Mouse (Mus musculus): ENCODE results near the gene Snapc2. TPM values are rescaled to one million over a fixed set of nuclear protein-coding genes. Genes with fewer than 3 reads are reported as not detected.

Snapc2 gene
- polyA plus RNA-seq, 1 experiment from 2014 or later, result 63.0 TPM

DNA sequence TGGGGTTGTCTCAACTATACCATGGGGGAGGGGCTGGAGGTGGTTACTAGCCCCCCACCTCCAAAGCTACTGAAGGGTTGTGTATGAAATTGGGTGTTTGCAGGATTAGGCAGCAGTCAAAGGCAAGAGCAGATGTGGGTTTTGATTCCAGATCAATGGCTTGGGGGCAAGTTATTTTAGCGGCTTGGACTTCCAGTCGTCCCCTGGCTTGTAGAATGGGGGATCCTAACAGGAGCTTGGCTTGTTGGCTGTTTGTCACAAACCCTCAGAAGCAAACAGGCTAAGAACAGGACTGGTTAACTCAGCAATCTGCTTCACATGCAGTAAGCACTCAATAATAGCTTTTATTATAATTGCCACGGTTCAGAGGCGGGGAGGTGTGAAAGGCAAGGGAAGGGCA is 4.5 kb downstream of the Snapc2 start:
- peak overlapping the region; percentile 74 for H3K4me3 ChIP-seq
- H3K4me1 ChIP-seq, result peaks cover 42% of the 10 kb centered on the region
- no peaks in the 10 kb centered on the region for H3K9me3 ChIP-seq
- H3K27me3 ChIP-seq, result no peaks in the 10 kb centered on the region
- H3K36me3 ChIP-seq, result peaks cover 48% of the 10 kb centered on the region
- peak overlapping the region; percentile 71 for H3K4me2 ChIP-seq (replicated peaks)
- 67% methylated on average over 4 of the region's 4 CpGs for WGBS
- ATAC-seq (ENCODE audit: low FRiP score, low read depth), result no peak
- peak overlapping the region; percentile 90 for H3K9ac ChIP-seq (replicated peaks)
- H3K27ac ChIP-seq (replicated peaks), result peak overlapping the region; percentile 94; the same call in 1 of the 2 replicates

DNA sequence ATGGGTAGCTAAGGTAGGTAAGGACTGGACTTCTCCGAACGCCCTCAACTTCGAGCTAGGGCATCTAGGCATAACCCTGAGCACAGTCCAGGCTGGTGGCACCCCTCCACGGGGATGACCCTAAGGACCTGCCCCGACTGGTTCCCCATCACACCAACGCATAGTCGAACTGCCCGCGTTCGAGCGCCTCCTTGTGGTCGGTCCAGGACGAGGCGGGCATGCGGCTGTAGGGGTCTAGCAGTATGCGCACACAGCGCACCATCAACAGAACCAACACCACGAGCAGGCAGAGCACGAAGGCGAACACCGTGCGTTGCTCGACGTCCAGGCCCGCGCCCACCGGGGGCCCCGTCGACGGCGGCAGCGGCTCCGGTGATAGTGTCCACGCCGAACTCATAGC is 5.4 kb downstream of the Snapc2 start:
- Histone ChIP-seq H3K9ac (replicated peaks) (peak overlapping the region; percentile 90), H3K9me3 (no peaks in the 10 kb centered on the region), H3K27me3 (no peaks in the 10 kb centered on the region), H3K4me1 (peaks cover 38% of the 10 kb centered on the region), H3K36me3 (peaks cover 57% of the 10 kb centered on the region), H3K4me2 (replicated peaks) (peak overlapping the region; percentile 71), H3K27ac (replicated peaks) (peak overlapping the region; percentile 94), H3K4me3 (peak overlapping the region; percentile 74)
- ATAC-seq (ENCODE audit: low FRiP score, low read depth), result peak; percentile 68
- WGBS, result 3% methylated on average over 31 of the region's 35 CpGs

DNA sequence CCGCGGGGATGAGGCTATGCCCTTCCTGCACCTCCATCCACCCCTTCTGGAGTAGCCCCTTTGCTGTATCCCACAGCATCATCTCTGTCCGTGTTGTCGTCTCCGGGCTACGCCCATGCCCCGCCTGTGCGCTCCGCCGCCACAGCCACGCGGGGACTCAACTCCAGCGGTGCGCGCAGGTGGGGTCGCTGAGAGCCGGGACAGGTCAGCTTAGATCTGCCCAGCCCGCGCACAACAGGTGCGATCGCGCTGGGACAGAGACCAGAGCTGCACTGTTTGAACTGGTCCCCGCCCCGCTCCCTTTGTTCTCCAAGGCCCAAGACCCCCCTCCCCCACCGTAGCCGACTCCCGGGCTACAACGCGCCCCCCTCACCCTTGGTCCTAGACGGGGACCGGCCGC is 5.8 kb downstream of the Snapc2 start:
- H3K36me3 ChIP-seq, result peaks cover 62% of the 10 kb centered on the region
- WGBS, result under 1% methylated on average over 32 of the region's 32 CpGs
- ATAC-seq (ENCODE audit: low FRiP score, low read depth), result peak; percentile 81

DNA sequence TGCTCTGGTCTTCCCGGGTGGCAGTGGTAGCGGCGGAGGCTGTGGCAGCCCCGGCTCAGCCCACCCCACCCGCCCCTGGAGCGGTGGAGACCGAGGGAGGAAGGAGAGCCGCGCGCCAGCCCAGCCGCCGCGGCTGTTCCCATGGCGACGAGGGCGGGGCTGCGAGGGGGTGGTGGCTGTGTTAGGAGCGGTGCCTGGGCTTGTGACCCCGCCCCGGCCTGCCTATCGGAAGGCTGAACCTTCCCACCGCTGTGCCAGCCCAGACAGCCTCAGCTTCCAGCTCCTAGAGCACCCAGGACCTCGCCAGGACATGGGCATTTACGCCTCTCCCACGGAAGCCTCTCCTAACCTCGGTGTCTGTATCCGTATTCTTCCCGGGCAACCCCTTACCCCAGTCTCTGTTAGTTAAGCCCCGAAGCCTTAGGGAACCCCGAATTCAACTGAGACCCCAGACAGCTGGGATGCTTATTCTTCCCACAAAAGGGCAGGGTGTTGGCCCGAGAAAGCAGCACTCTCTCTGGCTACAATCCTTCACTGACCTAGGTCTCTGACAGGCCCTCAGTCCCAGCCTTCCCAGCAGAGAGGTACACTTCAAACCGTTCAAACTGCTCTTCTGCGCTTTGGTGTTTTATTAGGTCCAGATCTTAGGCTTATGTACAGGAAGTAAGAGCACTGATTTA is 6.4 kb downstream of the Snapc2 start, which contains the start of gene Ctxn1:
Gene Ctxn1 (minus strand): TSS at position 150 of the 680 bp plus-strand sequence.
- H3K27ac ChIP-seq (replicated peaks), result peak within 1 kb of the TSS; percentile 94

More for the DNA sequence above, 5.8 kb downstream of the Snapc2 start:
- peak overlapping the region; percentile 74 for H3K4me3 ChIP-seq
- H3K9ac ChIP-seq (replicated peaks), result peak overlapping the region; percentile 90
- H3K4me1 ChIP-seq, result peaks cover 36% of the 10 kb centered on the region
- no peaks in the 10 kb centered on the region for H3K27me3 ChIP-seq
- peak overlapping the region; percentile 94 for H3K27ac ChIP-seq (replicated peaks)
- H3K4me2 ChIP-seq (replicated peaks), result peak overlapping the region; percentile 71
- no peaks in the 10 kb centered on the region for H3K9me3 ChIP-seq

DNA sequence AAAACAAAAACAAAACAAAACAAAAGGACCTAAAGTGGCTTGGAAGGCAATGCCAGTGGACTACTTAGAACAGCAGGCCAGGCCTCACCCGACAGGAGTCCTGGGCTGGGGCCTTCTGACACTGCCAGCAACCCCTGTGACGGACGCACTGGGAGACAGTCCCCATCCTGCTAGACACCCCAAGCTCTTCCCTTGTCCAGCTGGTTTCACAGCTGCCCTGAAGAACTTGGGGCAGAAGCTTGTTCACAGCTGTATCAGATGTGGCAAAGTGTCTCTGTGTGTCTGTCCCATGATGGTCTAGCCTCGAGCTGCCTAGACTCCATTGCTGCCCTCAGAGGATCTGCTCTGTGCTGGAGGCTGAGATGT is 6.9 kb downstream of the Snapc2 start:
- peaks cover 72% of the 10 kb centered on the region for H3K36me3 ChIP-seq
- no peak overlapping the region for H3K4me3 ChIP-seq
- 0 out of 2 replicates have a peak overlapping the region, but pooled peaks have one; percentile 71 for H3K4me2 ChIP-seq (replicated peaks)
- no peaks in the 10 kb centered on the region for H3K9me3 ChIP-seq
- no peaks in the 10 kb centered on the region for H3K27me3 ChIP-seq
- peak overlapping the region; percentile 94 for H3K27ac ChIP-seq (replicated peaks)
- ATAC-seq (ENCODE audit: low FRiP score, low read depth), result no peak
- 82% methylated on average over 4 of the region's 4 CpGs for WGBS
- peak overlapping the region; percentile 90 for H3K9ac ChIP-seq (replicated peaks)
- peaks cover 27% of the 10 kb centered on the region for H3K4me1 ChIP-seq

More for the DNA sequence above, 6.4 kb downstream of the Snapc2 start, which contains the start of gene Ctxn1:
- Histone ChIP-seq H3K4me1 (peaks cover 30% of the 10 kb centered on the region), H3K4me3 (peak within 1 kb of the TSS; percentile 74), H3K9ac (replicated peaks) (peak within 1 kb of the TSS; percentile 90), H3K27me3 (no peaks in the 10 kb centered on the region), H3K36me3 (peaks cover 68% of the 10 kb centered on the region), H3K9me3 (no peaks in the 10 kb centered on the region), H3K4me2 (replicated peaks) (peak within 1 kb of the TSS; percentile 71)
- WGBS, result 6% methylated on average over 26 of the region's 33 CpGs
- ATAC-seq (ENCODE audit: low FRiP score, low read depth), result peak; percentile 92

DNA sequence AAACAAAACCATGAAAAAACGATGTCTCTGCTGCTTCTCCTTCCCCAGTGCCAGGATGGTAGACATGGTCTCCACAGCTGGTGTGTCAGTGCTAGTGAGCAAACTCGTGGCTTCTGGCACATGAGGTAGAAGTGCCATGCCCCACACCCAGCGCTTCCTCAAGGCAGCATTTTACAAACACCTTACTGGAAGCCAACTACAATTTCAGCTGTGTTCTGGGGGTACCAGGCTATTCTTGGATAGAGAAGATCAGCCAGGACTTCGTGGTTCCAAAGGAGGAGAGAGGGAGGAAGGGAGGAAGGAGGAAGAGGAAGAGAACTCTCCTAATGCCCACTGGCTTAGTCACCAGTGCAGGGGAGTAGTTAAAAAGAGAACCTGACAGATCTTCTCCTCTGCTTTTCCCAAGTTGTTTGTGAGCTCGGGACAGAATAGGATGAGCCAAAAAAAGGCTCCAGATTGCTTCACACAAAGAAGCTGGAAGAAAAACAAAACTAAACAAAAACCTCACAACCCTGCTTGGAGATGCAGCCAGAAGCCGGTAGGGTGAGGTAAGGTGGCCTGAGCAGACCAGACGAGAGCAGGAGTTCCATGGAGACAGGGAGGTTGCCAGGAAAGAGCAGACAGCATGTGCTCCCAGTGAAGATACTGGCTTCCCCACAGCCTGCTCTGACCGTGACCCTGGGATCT is 10.4 kb downstream of the Snapc2 start:
- no peak for ATAC-seq (ENCODE audit: low FRiP score, low read depth)
- no peak overlapping the region for H3K9ac ChIP-seq (replicated peaks)
- no peak overlapping the region for H3K27ac ChIP-seq (replicated peaks)
- no peak overlapping the region for H3K4me3 ChIP-seq
- 91% methylated on average over 8 of the region's 8 CpGs for WGBS
- H3K4me2 ChIP-seq (replicated peaks), result no peak overlapping the region
- H3K9me3 ChIP-seq, result no peaks in the 10 kb centered on the region
- H3K36me3 ChIP-seq, result peaks cover 86% of the 10 kb centered on the region
- H3K4me1 ChIP-seq, result peaks cover 10% of the 10 kb centered on the region
- no peaks in the 10 kb centered on the region for H3K27me3 ChIP-seq

- H3K4me1 ChIP-seq, result no peaks in the 10 kb centered on the region
- H3K36me3 ChIP-seq, result peaks cover 98% of the 10 kb centered on the region
- 93% methylated on average over 15 of the region's 15 CpGs for WGBS
- no peak overlapping the region for H3K27ac ChIP-seq (replicated peaks)
- no peak for ATAC-seq (ENCODE audit: low FRiP score, low read depth)
- H3K27me3 ChIP-seq, result no peaks in the 10 kb centered on the region
- no peaks in the 10 kb centered on the region for H3K9me3 ChIP-seq
- H3K4me2 ChIP-seq (replicated peaks), result no peak overlapping the region
- no peak overlapping the region for H3K9ac ChIP-seq (replicated peaks)
- no peak overlapping the region for H3K4me3 ChIP-seq
Measured at GRCm38 (mm10) chr8:4265160-4265914, 12.5 kb downstream of the Snapc2 start.

GRCm38 (mm10) chr8:4267627-4268026 is 14.7 kb downstream of the Snapc2 start:
- WGBS, result 77% methylated on average over 15 of the region's 15 CpGs
- no peak overlapping the region for H3K4me2 ChIP-seq (replicated peaks)
- no peaks in the 10 kb centered on the region for H3K4me1 ChIP-seq
- 0 out of 2 replicates have a peak, but pooled peaks have one; percentile 47 for ATAC-seq (ENCODE audit: low FRiP score, low read depth)
- no peaks in the 10 kb centered on the region for H3K9me3 ChIP-seq
- H3K27me3 ChIP-seq, result no peaks in the 10 kb centered on the region
- H3K27ac ChIP-seq (replicated peaks), result no peak overlapping the region
- H3K4me3 ChIP-seq, result no peak overlapping the region
- H3K9ac ChIP-seq (replicated peaks), result no peak overlapping the region
- peaks cover 94% of the 10 kb centered on the region for H3K36me3 ChIP-seq

DNA sequence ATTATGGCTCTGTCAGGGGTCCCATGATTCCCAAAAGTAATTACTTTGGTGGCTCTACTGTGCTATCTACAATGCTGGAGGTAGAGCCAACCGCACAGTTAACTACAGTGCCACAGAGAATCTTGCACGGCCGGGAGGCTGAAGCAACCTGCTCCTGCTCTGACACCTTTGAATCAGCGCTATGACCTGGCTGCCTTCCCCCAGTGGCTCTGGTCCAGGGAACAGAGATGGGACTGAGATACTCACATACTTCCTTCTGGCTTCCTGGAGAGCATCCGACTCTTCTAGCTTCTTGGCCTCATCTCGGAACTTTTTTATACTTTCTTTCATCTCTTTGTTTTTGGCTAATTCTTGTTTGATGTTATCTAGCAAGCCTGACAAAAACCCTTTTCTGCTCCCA is 16.7 kb downstream of the Snapc2 start:
- H3K9ac ChIP-seq (replicated peaks), result no peak overlapping the region
- no peaks in the 10 kb centered on the region for H3K27me3 ChIP-seq
- no peak for ATAC-seq (ENCODE audit: low FRiP score, low read depth)
- no peak overlapping the region for H3K27ac ChIP-seq (replicated peaks)
- H3K4me1 ChIP-seq, result peaks cover 3% of the 10 kb centered on the region; the same call in 1 of the 2 replicates
- H3K4me2 ChIP-seq (replicated peaks), result no peak overlapping the region
- WGBS, result 94% methylated on average over 6 of the region's 6 CpGs
- peaks cover 84% of the 10 kb centered on the region for H3K36me3 ChIP-seq
- no peaks in the 10 kb centered on the region for H3K9me3 ChIP-seq
- H3K4me3 ChIP-seq, result no peak overlapping the region

- Histone ChIP-seq H3K9me3 (no peaks in the 10 kb centered on the region), H3K4me3 (peak within 1 kb of the TSS; percentile 77), H3K27ac (replicated peaks) (peak within 1 kb of the TSS; percentile 78), H3K27me3 (no peaks in the 10 kb centered on the region), H3K4me1 (peaks cover 10% of the 10 kb centered on the region), H3K4me2 (replicated peaks) (peak within 1 kb of the TSS; percentile 66), H3K36me3 (peaks cover 26% of the 10 kb centered on the region; the same call in 1 of the 2 replicates), H3K9ac (replicated peaks) (peak within 1 kb of the TSS; percentile 76)
- WGBS, result under 1% methylated on average over 39 of the region's 39 CpGs
- peak; percentile 98 for ATAC-seq (ENCODE audit: low FRiP score, low read depth)
Measured at GRCm38 (mm10) chr8:4275275-4276110, 22.6 kb downstream of the Snapc2 start, which contains the start of gene Timm44. Gene Timm44, minus strand, starts transcription at chr8:4275913.

DNA sequence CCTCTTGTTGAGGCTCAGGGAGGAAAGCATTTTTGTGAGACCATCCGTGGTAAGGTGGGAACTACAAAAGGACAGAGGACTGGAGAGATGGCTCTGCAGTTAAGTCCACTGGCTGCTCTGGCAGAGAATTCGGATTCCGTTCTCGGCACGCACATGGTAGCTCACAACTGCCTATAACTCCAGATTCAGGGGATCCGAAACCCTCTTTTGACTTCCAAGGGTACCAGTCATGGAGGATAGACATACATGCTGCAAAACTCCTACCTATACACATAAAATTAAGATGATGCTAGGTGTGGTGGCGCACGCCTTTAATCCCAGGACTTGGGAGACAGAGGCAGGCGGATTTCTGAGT is 23.2 kb downstream of the Snapc2 start:
- WGBS, result 34% methylated on average over 9 of the region's 9 CpGs
- ATAC-seq (ENCODE audit: low FRiP score, low read depth), result no peak
- no peaks in the 10 kb centered on the region for H3K27me3 ChIP-seq

More for the DNA sequence above, 23.2 kb downstream of the Snapc2 start:
- Histone ChIP-seq H3K4me2 (replicated peaks) (peak overlapping the region; percentile 66), H3K4me1 (peaks cover 10% of the 10 kb centered on the region), H3K27ac (replicated peaks) (peak overlapping the region; percentile 78), H3K9ac (replicated peaks) (peak overlapping the region; percentile 76), H3K9me3 (no peaks in the 10 kb centered on the region), H3K4me3 (peak overlapping the region; percentile 77), H3K36me3 (peaks cover 20% of the 10 kb centered on the region; the same call in 1 of the 2 replicates)

Measured in midbrain, embryonic 12.5 days (tissue).